Mouse (Mus musculus) testis, adult 2 months (tissue): ENCODE data around the gene Xkr7.

ENCODE experiments used
- CTCF ChIP-seq: fragments of 200-500 bp; IDR thresholded peaks from 2 replicates; pipeline ENCODE4 v1.5.1; 2012; ENCODE audit warnings: low read depth, mild to moderate bottlenecking, inconsistent platforms, low read length, moderate library complexity; ENCODE audit not compliant: control insufficient read depth, insufficient read depth, insufficient replicate concordance
- POLR2A ChIP-seq: fragments of 200-500 bp; IDR thresholded peaks from 2 replicates; pipeline ENCODE4 v1.6.1; 2012; ENCODE audit warnings: low read depth, mild to moderate bottlenecking, inconsistent platforms, low read length, moderate library complexity; ENCODE audit not compliant: control insufficient read depth

DNA sequence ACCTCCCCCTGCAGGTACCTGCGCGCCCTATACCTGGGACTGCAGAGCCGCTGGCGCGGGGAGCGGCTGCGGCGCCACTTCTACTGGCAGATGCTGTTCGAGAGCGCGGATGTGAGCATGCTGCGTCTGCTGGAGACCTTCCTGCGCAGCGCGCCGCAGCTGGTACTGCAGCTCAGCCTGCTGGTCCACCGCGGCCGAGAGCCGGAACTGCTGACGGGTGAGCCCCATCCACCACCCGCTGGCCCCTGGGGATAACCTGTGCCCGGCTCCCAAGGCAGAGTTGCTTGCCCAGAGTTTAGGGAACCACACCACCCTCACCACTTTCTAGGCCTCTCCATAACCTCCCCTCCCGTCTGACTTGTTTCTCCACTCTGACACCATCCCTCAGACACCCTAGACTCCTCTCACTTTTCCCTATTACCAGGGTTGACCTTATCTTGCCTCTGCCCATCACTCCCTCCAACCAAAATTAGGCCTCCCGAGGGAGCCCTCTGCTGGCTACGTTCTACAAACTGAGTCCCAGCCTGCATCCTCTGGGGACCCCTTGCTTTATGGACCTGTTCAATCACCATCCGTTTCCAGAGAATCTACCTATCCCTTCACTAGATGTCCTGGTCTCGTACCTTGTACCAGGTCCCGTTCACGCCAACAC, 21.2 kb downstream of the Xkr7 start:
- TF ChIP-seq POLR2A (no peak), CTCF (no peak)
